Mouse (Mus musculus): ENCODE results near the gene Dcbld2. TPM values are rescaled to one million over a fixed set of nuclear protein-coding genes. Genes with fewer than 3 reads are reported as not detected.

Dcbld2 gene
- polyA plus RNA-seq, 1 experiment from 2014 or later, result 5.6 TPM

DNA sequence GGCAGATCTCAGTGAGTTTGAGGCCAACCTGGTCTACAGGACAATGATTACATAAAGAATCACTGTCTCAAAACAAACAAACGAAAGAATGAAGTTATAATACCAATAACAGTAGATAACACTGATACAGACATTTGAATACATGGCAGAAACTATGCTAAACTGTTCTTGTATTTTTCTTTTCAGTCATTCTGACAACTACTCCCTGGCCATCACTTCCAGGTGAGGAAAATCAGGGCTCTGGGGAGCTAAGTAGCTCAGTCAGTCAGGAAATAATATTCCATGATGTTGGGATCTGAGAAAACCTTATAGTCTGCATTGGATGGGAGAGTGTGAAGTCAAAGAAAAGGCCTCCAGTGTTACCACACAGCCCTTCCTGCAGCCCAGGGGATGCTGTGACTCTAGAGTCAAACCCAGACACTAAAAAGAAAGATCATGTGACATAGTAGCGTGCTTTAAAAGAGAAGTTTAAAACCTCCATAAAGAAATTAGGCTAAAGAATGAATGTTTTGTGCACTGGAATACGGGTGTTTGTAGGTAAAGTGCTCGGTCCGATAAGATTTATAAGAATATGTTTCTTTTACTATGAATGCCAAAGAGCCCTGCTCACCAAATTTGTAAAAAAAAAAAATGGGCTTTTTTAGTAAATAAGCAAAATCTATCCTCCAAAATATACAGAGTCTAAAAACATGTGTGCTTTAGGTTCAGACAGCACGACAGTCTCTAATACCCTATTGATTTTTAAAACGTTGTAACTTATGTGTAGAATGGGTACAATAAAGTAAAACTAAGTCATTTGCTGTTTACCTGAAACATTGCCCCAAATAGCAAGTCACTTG lies 108.9 kb downstream of the Dcbld2 start:
- Histone ChIP-seq H3K9me3 (replicated peaks) (no peaks in the 10 kb centered on the region), H3K9ac (replicated peaks) (no peak overlapping the region), H3K27me3 (replicated peaks) (peaks cover 6% of the 10 kb centered on the region; the same call in 1 of the 2 replicates), H3K36me3 (no peaks in the 10 kb centered on the region), H3K4me3 (replicated peaks) (no peak overlapping the region), H3K4me2 (no peak overlapping the region), H3K27ac (replicated peaks) (no peak overlapping the region), H3K4me1 (peaks cover 17% of the 10 kb centered on the region)
- no peak for ATAC-seq (ENCODE audit: low FRiP score)
- WGBS, result 80% methylated on average over 7 of the region's 7 CpGs

Other genes starting within 250 kb of the Dcbld2 start
- 12.1 and 16.3 TPM in 2 replicates for gene St3gal6, start 115.8 kb downstream of the Dcbld2 start, polyA plus RNA-seq (2015; fragmentation: Nextera tagmentation; extraction: Ambion mirVana)
- gene Gm813, start 208.5 kb downstream of the Dcbld2 start, polyA plus RNA-seq (2015; fragmentation: Nextera tagmentation; extraction: Ambion mirVana), result not detected in 2 replicates
- not detected in 2 replicates for gene E330017A01Rik, start 230.3 kb downstream of the Dcbld2 start, polyA plus RNA-seq (2015; fragmentation: Nextera tagmentation; extraction: Ambion mirVana)

Measured in neural tube, embryonic 15.5 days (tissue).